Mouse (Mus musculus) ovary, postnatal 14 days (tissue): ENCODE data around the gene Cdca8.

ENCODE experiments used
- DNase-seq: peaks from one replicate; pipeline ENCODE4 v3.0.0; 2022; ENCODE audit warnings: low spot score

Cdca8 gene

GRCm38 (mm10) chr4:124953546-124953945 is 14.4 kb upstream of the Cdca8 start:
- DNase-seq = no peak

DNA sequence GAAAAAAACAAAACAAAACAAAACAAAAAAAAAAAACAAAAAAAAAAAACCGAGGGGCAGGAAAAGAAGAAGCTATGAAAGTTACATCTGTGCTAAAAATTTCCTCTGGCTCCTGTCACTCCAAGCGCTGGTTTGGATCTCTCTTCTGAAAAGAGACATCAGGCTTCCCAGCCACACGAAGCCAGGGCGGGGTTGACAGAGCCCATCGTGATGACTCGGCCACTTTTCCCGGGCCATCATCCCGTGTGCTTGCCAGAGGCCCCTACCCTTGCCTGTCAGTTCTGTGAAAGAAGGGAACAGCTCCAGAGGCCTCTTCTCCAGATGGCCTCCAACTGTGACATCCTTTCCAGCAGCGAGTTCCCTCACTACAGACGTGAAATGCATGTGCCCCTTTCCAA is 11.9 kb upstream of the Cdca8 start:
- DNase-seq = no peak

- DNase-seq = no peak
Observed at GRCm38 (mm10) chr4:124950181-124951035, 11.3 kb upstream of the Cdca8 start.

- no peak for DNase-seq
Observed at GRCm38 (mm10) chr4:124949488-124949887, 10.4 kb upstream of the Cdca8 start.

DNA sequence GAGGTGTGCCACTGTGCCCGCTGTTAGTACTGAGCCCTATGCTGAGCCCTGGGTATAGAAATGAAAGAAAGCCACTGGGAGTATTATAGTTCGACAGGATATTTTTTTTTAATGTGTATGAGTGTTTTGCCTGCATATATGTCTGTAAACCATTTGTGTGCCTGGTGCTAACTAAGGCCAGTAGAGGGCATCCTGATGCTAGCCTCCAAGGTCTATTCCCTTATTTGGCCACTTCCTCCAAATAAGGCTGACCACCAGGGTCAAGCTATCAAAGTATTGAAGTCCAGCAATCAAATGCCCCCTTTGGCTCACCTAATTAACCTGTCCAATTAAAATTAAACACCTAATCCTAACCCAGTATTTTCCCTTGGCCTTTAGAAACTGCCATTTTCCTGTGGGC is 5.8 kb upstream of the Cdca8 start:
- DNase-seq = no peak

GRCm38 (mm10) chr4:124943781-124944180 is 4.7 kb upstream of the Cdca8 start:
- DNase-seq = no peak

GRCm38 (mm10) chr4:124943022-124943421 is 3.9 kb upstream of the Cdca8 start:
- DNase-seq = peak; percentile 86

DNA sequence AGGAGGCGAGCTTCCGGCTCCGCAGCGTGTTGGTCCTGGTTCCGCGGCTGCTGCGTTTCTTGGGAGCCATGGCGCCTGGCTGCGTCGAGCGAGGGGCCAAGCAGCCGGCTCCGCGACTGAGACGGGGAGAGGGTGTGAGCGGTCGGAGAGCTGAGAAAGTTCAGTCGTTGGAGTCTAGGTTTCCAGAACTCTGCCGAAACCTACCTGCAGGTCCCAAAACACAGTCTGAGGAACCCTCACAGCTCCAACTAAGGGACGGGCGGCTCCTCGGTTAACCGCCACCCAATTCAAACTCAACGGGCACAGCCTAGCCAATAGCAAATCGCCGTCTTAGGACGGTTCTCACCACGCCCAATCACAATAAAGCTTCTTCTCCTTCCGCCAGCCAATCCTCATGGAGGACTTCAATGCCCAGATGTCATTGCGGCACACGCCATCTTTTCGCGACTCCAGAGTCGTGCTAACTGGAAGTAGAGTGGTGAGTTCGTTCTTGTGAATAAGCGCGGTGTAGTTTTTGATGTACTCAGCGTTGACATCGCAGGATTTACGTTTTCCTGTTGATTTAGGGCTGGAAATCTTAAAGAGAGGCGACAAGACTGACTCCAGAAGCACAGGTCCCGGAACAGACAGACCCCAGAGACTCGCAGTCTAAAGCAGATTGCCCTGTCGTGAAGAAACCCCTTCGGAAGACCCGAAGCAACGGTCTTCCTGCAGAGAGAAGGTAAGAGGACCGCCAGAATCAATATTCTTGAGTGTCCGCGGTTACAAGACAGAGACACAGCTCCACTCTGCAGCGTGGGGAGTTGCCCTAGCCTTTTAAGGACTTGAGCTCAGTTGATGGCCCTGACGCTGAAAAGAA is 2.3 kb downstream of the Cdca8 start, which contains the start of gene 9930104L06Rik:
TSS of gene 9930104L06Rik (plus strand) at position 436 of the 859 bp plus-strand sequence.
- peak; percentile 87 for DNase-seq

DNA sequence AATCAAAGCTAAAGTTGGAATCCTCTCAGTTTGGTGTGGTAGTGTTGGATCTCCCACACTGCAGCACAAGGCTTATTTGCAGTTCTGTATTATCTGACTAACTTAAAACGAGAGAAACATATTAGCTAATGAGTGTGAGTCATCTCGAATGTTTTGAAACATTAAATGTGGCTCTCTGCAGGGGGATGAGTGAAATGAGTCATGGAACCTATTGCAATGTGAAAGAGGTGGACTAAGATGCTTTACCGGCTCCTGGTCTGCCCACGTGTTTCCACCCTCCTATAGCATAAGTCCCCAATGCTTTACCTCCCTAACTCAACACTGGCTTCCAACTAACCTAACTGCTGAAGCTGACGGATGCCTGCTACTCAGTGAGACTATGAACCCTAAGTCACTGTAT is 11.0 kb downstream of the Cdca8 start:
- no peak for DNase-seq

DNA sequence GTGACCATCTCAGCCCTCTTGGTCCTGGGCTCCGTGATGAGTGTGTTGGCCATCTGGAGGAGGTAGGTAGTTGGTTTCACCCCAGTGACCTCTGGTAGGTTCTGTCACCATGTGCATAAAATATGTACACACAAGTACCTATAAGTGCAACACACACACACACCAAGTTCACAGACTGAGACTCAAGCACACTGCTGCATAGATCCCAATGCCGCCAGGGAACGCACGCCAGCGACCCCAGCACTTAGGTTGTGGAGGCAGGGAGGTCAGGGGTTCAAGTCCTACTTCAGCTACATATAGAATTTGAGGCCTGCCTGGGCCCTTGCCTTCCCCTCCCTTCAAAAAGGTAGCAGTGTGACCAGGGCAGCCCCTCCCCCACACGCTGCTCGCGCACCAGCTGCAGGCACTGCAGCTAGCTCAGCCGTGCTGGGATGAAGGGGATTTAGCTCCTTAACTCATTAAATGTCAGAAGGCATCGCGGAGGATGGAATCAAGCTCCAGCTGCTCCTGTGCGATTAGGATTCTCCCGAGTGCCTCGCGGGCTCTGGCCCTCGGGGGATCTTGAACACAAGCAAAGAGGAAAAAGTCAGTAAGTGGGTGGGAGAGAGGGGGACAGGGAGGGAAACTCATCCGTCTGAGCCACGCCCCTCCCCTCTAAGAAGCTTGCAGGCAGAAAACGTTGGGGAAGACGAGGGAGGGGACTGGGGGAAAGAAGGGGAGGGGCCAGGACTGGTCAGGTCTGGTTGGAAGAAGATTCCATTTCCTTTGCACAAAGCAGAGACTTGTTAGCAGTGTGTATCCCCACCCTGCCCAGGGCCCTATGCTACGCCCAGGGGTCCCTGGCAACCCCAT is 32.9 kb downstream of the Cdca8 start:
- no peak for DNase-seq

GRCm38 (mm10) chr4:124905417-124905816 is 33.7 kb downstream of the Cdca8 start:
- DNase-seq = no peak

GRCm38 (mm10) chr4:124899906-124900305 is 39.2 kb downstream of the Cdca8 start:
- no peak for DNase-seq

- no peak for DNase-seq
Observed at GRCm38 (mm10) chr4:124898428-124898827, 40.7 kb downstream of the Cdca8 start.

DNA sequence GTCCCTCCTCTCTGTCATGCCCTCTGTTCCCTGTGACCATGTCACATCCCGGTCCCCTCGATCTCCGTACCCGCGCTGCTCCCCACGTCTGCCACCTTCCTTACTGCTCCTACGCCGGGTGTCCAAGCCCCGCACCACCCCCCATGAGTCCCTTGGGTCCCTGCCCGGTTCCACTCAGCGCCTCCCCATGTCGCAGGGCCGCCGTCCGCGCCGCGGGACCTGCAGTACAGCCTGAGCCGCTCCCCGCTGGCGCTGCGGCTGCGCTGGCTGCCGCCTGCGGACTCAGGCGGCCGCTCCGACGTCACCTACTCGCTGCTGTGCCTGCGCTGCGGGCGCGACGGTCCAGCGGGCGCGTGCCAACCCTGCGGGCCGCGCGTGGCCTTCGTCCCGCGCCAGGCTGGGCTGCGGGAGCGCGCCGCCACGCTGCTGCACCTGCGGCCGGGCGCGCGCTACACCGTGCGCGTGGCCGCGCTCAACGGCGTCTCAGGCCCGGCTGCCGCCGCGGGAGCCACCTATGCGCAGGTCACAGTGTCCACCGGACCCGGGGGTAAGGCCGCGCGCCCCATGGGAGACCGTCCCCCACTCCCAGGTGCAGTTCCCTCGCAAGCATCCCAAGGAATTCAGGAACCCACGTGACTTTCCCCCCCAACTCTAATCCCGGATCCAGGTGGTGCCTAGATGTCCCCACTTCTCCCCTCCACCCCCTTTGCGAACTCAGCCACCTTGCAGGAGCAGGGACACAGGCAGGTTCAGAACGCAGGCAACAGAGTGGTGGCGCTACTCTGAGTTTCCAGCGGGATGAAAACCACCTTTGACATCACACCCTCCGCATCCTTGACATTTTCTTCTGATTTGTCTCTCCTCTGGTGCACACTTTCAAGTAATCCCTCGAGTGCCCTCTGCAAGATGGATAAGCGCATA is 44.3 kb downstream of the Cdca8 start:
- no peak for DNase-seq

GRCm38 (mm10) chr4:124893769-124894168 is 45.3 kb downstream of the Cdca8 start:
- DNase-seq = no peak

DNA sequence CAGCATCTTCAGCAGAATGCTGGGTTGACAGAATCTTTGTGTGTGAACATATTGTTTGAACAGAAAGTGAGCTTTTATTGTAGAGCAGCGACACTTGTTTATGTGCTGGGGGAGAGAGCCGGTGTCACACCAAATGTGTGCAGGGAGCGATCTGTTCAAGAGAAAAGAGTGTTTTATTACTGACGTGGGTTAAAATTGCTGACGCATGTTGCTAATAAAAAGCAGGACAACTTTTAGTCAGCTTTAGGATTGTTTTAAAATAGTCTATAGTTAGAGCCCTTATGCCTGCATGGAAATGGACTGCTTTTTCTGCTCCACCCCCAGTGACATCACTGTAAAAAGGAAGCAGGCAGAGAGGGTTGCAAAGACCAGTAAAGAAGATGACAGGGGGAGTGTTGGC is 48.3 kb downstream of the Cdca8 start:
- no peak for DNase-seq

GRCm38 (mm10) chr4:124889935-124890334 is 49.2 kb downstream of the Cdca8 start:
- DNase-seq = no peak

DNA sequence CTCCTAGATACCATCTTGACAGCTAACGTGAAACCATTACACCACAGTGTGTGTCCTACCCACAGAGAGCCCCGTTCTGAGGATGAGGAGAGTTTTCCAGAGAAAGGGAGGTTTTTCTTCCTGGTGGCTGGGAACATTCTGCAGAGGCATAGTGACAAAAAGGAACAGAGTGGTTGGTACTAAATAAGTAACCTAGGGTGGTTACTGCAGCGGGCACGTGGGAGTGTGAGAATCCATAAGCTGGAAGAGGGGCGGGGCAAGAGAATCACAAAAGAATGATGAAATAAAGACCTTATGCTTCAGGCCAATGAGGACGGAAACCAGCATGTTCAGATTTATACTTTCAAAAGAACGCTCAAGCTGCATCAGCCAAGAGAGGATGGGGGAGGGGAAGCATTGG is 50.4 kb downstream of the Cdca8 start:
- DNase-seq = no peak

DNA sequence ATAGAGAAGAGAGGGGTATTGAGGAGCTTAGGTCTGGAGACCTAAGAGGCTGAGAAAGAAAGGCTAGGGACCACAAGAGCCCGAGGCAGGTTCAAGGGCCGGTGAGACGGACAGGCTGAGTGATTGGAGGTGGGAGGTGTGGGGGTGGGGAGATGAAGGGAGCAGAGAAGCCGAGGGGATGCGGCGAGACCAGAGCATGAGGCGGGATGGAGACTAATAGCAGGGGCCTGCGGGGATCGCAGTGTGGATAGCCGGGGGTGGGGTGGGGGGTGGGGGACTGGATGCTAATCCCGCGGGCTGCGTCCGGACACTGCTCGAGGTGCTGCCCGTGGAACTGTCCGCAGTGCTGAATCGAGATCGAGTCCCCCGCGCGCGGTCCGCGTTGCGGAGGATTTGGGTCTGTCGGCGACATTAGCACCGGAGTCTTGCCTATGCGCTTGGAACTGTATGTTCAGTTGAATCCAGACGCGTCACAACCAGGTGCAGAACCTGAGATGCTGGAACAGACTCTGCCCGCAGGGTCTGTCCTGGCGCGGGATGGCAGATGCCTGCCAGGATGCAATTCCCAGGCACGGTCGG is 56.9 kb downstream of the Cdca8 start:
- DNase-seq = peak; percentile 30

DNA sequence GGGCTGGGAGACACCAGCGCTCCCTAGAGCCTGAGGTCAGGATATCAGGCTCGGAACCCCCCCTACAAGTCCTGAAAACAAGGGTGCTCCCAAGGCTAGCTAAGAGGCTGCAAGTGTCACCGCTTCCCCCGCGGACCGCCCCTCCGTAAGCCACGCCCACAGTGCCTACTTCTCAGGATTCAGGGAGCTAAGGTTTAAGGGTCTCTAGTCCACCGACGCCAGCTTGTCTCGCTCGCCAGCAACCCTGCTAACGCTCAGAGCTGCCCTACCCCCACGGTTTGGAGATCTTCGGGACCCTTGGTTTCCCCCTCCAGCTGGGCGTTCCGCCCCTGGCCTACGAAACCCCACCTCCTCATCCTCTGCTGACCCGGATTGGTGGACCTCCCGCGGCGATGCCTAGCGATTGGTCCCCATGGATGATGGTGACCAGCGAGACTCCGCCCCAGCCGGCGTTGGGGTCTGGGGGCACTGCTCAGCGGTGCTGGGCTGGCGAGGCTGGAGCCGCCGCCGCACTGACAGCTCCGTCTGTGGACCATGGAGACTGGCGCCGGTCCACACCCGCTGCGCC is 57.7 kb downstream of the Cdca8 start:
- DNase-seq = no peak
